Mouse (Mus musculus) forelimb bud, embryonic 11.5 days (tissue): ENCODE measurements around the gene Irs1.

ENCODE experiments used
- DNase-seq: peaks from one replicate; pipeline ENCODE4 v3.0.0-alpha.2; 2012; ENCODE audit warnings: low read depth, low spot score

The Irs1 gene

DNA sequence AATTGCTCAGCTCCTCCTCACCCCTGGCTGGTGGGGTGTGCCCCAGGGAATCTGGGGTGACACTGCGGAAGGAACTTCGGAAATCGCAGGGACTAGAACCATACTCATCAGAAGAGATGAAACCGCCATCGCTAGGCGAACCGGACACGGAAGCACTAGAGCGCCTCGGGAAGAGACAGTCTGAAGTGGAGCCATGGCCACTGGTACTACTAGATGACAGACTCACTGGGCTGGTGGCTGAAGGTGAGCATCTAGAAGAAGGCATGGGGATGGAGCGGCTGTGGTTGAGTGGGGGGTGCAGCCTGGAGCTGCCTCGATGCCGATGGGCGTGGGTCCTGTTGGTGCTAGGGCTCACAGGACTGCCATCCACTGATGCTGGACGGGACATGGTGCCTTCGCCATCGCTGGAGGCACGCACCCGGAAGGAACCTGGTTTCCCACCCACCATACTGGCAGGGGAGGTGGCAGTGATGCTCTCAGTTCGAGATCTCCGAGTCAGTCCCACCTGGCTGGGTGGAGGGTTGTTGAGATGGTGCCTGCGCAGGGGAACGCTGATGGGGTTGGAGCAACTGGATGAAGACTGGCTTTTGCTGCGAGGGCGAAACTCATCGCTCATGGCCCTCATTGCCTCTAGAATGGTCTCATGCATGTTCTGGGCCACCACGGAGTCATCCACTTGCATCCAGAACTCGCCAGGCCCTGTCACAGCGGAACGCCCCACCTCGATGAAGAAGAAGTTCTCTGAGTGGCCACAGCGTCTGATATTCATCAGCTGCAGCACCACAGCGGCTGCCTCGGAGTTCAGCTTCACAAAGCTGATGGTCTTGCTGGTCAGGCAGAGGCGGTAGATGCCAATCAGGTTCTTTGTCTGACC lies 1.9 kb downstream of the Irs1 start:
- DNase-seq = no peak

DNA sequence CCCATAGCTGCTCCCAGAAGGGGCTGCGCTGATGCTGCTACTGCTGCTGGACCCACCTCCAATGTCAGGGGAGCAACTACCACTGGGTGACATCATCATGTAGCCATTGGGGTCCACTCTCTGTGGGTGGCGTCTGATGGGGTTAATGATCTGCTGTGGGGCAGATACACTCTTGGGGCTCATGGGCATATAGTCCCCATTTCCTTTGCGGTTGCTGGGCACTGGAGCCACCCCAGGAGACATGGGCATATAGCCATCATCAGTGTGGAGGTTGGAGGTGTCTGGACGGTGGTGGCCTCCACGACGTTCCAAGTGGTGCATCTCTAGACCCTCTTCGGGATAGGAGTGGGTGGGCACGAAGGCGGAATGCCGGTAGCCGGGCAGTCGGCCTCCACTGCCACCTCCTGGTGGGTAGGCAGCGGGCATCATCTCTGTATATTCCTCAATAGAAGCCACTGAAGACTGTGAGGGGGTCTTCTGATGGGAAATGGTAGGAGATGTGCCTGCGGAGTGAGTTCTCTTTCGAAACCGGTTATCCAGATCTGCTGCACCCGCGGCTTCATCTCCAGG lies 2.7 kb downstream of the Irs1 start:
- no peak for DNase-seq

DNA sequence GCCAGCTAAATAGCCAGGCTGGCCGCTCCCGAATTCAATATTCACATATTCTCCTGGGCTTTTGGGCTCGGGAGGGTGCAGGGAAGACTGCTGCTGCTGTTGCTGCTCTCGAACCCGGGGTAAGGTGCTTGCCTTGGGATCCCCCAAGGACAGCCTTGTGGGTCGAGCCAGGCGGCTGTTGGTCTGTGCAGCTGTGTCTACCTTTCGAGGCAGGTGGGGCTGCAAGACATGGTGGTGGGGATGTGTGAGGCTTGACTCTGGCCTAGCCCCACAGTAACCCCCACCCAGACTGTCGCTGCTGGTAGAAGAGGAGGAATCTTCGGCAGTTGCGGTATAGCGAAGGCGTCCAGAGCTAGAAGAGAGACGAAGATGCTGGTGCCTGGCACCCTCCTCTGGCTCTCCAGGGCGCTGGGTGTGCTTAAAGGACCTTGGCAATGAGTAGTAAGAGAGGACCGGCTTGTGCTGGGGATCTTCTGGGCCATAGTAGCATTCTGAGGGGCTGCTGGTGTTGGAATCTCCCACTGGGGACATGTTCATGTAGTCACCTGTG lies 3.4 kb downstream of the Irs1 start:
- no peak for DNase-seq

GRCm38 (mm10) chr1:82287052-82287775 lies 4.0 kb downstream of the Irs1 start:
- no peak for DNase-seq

GRCm38 (mm10) chr1:82286190-82287051 lies 4.8 kb downstream of the Irs1 start:
- no peak for DNase-seq

- no peak for DNase-seq
Observed at GRCm38 (mm10) chr1:82285461-82286189, 5.6 kb downstream of the Irs1 start.

- DNase-seq = no peak
Observed at GRCm38 (mm10) chr1:82284403-82284802, 6.8 kb downstream of the Irs1 start.

- no peak for DNase-seq
Observed at GRCm38 (mm10) chr1:82283901-82284301, 7.3 kb downstream of the Irs1 start.

DNA sequence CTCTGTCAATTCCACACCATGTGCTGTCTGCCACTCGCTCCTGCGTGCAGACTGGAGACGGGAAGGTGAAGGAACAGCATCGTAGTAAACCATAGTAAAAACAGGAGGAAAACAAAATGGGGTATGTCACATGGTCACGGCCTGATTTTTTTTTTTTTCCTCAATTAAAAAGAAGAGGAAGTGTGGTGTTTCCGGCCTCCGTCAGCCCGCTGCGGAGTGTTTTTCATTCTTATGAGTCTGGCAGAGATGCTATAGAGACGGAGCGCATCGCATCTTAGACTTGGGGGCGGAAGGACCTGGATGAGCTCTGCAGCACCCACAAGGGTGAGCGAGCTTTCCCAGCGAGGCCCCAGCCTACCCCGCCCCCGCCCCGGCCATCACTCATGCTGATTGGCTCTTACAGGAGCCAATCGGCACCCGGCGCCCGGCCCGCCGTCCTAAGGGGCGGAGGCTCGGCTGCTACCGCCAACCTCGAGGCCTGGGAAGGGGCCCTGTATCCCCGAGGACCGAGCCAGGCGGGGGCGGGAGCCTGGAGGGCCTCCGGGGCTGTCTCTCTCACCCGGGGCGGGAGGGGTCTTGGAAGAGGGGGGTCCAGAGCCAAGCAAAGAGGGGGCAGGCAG lies 8.1 kb downstream of the Irs1 start:
- peak; percentile 88 for DNase-seq

GRCm38 (mm10) chr1:82281823-82282222 lies 9.4 kb downstream of the Irs1 start:
- no peak for DNase-seq

DNA sequence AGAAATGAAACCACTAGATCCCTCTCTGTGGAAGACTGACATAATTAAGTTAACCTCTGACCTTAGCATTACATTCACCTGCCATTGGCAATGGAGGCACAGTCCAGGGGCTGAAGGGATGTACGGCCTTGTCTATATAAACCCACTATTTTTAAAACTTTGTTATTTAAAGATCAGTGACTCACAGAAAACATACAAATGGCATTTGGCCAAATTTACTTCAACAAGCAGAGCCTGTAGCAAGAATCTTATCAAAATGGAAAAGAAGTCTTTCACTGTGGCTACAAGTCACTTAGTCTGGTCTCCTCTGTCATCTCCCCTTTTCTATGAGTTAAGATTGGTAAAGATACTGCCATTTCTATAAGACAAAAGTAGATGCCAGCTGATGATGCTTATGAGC lies 11.4 kb downstream of the Irs1 start:
- DNase-seq = no peak

- no peak for DNase-seq
Observed at GRCm38 (mm10) chr1:82274361-82274760, 16.9 kb downstream of the Irs1 start.

- peak; percentile 43 for DNase-seq
Observed at GRCm38 (mm10) chr1:82273529-82273928, 17.7 kb downstream of the Irs1 start.

- no peak for DNase-seq
Observed at GRCm38 (mm10) chr1:82272231-82272630, 19.0 kb downstream of the Irs1 start.

DNA sequence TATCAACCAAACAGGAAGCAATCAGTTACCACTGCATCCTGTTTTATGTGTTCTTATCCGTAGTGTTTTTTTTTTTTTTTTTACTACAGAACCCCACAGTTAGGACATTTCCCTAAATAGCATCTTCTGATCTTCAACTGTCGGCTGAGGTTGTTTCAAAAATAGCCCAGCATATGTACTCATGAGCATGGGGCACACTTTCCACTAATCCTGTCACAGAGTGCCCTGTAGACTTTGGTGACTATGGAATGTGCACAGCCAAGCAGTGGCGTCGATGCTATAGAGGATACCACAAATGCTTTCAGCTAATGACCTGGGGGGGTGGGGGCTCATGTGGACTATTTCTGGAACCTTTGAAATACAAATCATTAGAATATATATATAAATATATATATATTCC lies 23.7 kb downstream of the Irs1 start:
- DNase-seq = no peak

GRCm38 (mm10) chr1:82262331-82262730 lies 28.9 kb downstream of the Irs1 start:
- no peak for DNase-seq

GRCm38 (mm10) chr1:82261638-82262037 lies 29.6 kb downstream of the Irs1 start:
- DNase-seq = no peak

- DNase-seq = peak; percentile 75
Observed at GRCm38 (mm10) chr1:82261053-82261618, 30.1 kb downstream of the Irs1 start.

DNA sequence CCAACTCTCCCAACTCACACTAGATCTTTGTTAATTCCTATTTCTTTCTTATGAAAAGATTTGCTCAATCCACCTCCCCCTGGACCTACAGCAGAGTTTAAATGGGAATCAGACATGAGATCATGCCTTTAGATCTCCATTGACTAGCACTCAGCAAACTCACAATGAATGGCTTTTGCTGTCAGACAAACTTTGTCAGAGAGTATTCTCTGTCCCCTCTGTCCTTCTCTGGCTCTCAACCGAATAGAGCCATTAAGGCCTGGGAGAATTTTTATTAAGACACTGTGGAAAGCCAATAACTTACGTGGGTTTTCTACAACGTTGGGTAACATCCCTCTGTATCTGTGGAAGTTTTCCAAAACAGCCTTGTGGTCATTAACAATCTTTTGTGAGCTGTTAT lies 31.2 kb downstream of the Irs1 start:
- DNase-seq = no peak

GRCm38 (mm10) chr1:82258331-82258730 lies 32.9 kb downstream of the Irs1 start:
- DNase-seq = peak; percentile 67
